Mouse (Mus musculus): ENCODE measurements at regions not wholly inside any gene's neighbourhood (a gene's known extent, or its start where the extent isn't known, plus 50 kb on each side); places are given as distances from the start of the nearest gene placed in this dataset.

- no peak overlapping the region for H3K9ac ChIP-seq
- no peaks in the 10 kb centered on the region for H3K36me3 ChIP-seq
- 67% methylated on average over 3 of the region's 3 CpGs for WGBS
- H3K4me2 ChIP-seq (replicated peaks), result no peak overlapping the region
- H3K27ac ChIP-seq, result no peak overlapping the region
- H3K4me3 ChIP-seq, result no peak overlapping the region
- H3K4me1 ChIP-seq, result no peaks in the 10 kb centered on the region
- no peak for ATAC-seq (ENCODE audit: insufficient number of reproducible peaks, insufficient read depth, low FRiP score, low TSS enrichment)
- H3K9me3 ChIP-seq, result no peaks in the 10 kb centered on the region
- no peaks in the 10 kb centered on the region for H3K27me3 ChIP-seq
Measured at GRCm38 (mm10) chr2:148622216-148622615, 50.2 kb upstream of the Nxt1 start.

- H3K27ac ChIP-seq, result no peak overlapping the region
- H3K4me3 ChIP-seq, result no peak overlapping the region
- H3K27me3 ChIP-seq, result no peaks in the 10 kb centered on the region
- H3K4me1 ChIP-seq, result no peaks in the 10 kb centered on the region
- H3K9ac ChIP-seq, result no peak overlapping the region
- H3K4me2 ChIP-seq (replicated peaks), result no peak overlapping the region
- WGBS, result 81% methylated on average over 1 of the region's 1 CpGs
- H3K9me3 ChIP-seq, result no peaks in the 10 kb centered on the region
- no peaks in the 10 kb centered on the region for H3K36me3 ChIP-seq
- ATAC-seq (ENCODE audit: insufficient number of reproducible peaks, insufficient read depth, low FRiP score, low TSS enrichment), result no peak
Measured at GRCm38 (mm10) chr2:148611911-148612310, 60.5 kb upstream of the Nxt1 start.

- no peak for ATAC-seq (ENCODE audit: insufficient number of reproducible peaks, insufficient read depth, low FRiP score, low TSS enrichment)
- H3K27ac ChIP-seq, result no peak overlapping the region
- H3K27me3 ChIP-seq, result no peaks in the 10 kb centered on the region
- H3K36me3 ChIP-seq, result no peaks in the 10 kb centered on the region
- H3K4me2 ChIP-seq (replicated peaks), result no peak overlapping the region
- WGBS, result 62% methylated on average over 2 of the region's 2 CpGs
- no peak overlapping the region for H3K4me3 ChIP-seq
- H3K9me3 ChIP-seq, result no peaks in the 10 kb centered on the region
- H3K4me1 ChIP-seq, result no peaks in the 10 kb centered on the region
- no peak overlapping the region for H3K9ac ChIP-seq
Measured at GRCm38 (mm10) chr2:148605425-148605930, 66.9 kb upstream of the Nxt1 start.

GRCm38 (mm10) chr2:148603951-148604350 is 68.5 kb upstream of the Nxt1 start:
- Histone ChIP-seq H3K36me3 (no peaks in the 10 kb centered on the region), H3K4me2 (replicated peaks) (no peak overlapping the region), H3K9me3 (no peaks in the 10 kb centered on the region), H3K4me1 (no peaks in the 10 kb centered on the region), H3K4me3 (no peak overlapping the region), H3K27ac (no peak overlapping the region), H3K9ac (no peak overlapping the region), H3K27me3 (no peaks in the 10 kb centered on the region)
- ATAC-seq (ENCODE audit: insufficient number of reproducible peaks, insufficient read depth, low FRiP score, low TSS enrichment), result no peak
- 77% methylated on average over 2 of the region's 2 CpGs for WGBS

GRCm38 (mm10) chr2:148603315-148603714 is 69.1 kb upstream of the Nxt1 start:
- Histone ChIP-seq H3K4me1 (no peaks in the 10 kb centered on the region), H3K9ac (no peak overlapping the region), H3K9me3 (no peaks in the 10 kb centered on the region), H3K4me2 (replicated peaks) (no peak overlapping the region), H3K27me3 (no peaks in the 10 kb centered on the region), H3K27ac (no peak overlapping the region), H3K36me3 (no peaks in the 10 kb centered on the region), H3K4me3 (no peak overlapping the region)
- 44% methylated on average over 2 of the region's 2 CpGs for WGBS
- ATAC-seq (ENCODE audit: insufficient number of reproducible peaks, insufficient read depth, low FRiP score, low TSS enrichment), result no peak

- no peak for ATAC-seq (ENCODE audit: insufficient number of reproducible peaks, insufficient read depth, low FRiP score, low TSS enrichment)
- no peaks in the 10 kb centered on the region for H3K36me3 ChIP-seq
- H3K4me2 ChIP-seq (replicated peaks), result no peak overlapping the region
- no peak overlapping the region for H3K27ac ChIP-seq
- no peak overlapping the region for H3K4me3 ChIP-seq
- H3K9ac ChIP-seq, result no peak overlapping the region
- no peaks in the 10 kb centered on the region for H3K4me1 ChIP-seq
- no peaks in the 10 kb centered on the region for H3K27me3 ChIP-seq
- H3K9me3 ChIP-seq, result no peaks in the 10 kb centered on the region
Measured at GRCm38 (mm10) chr2:148599498-148599897, 72.9 kb upstream of the Nxt1 start.

DNA sequence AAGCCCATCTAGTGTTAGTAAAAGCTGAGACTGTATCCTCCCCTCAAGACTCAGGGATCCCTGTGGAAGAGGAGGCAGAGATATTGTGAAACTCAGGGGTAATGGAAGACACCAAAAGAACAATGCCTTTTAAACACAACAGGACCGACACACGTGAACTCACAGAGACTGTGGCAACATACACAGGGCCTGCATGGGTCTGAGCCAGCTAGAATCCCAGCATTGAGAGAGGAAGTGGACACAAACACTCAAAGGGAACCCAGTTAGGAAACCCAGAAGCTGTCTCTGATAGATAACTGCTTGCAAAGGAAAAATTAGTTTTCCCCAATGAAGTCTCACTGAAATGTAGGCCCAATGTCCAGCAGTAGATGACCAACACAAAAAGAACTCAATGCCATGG is 75.4 kb upstream of the Nxt1 start:
- 90% methylated on average over 2 of the region's 2 CpGs for WGBS

DNA sequence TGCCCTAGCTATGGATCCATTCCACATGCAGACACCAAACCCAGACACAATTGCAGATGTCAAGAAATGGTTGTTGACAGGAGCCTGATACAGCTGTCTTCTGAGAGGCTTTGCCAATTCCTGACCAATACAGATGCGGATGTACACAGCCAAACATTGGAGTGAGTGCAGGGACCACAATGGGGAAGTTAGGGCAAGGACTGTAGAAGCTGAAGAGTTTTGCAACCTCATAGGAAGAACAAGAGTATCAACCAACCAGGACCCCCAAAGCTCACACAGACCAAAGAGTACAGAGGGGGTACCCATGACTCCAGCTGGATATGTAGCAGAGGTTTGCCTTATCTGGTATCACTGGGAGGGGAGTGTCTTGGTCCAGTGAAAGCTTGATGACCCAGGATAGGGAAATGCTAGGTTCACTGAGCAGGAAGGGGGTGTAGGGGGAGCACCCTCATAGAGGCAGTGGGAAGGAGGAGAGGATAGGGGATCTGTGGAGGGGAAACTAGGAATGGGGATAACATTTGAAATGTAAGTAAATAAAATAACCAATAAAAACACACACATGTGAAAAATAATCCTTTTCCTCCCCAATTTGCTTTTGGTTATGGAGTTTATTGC is 86.6 kb upstream of the Nxt1 start:
- H3K9me3 ChIP-seq, result no peaks in the 10 kb centered on the region
- no peaks in the 10 kb centered on the region for H3K27me3 ChIP-seq
- H3K4me3 ChIP-seq, result no peak overlapping the region
- no peaks in the 10 kb centered on the region for H3K4me1 ChIP-seq
- no peak overlapping the region for H3K4me2 ChIP-seq (replicated peaks)
- no peak for ATAC-seq (ENCODE audit: insufficient number of reproducible peaks, insufficient read depth, low FRiP score, low TSS enrichment)
- no peaks in the 10 kb centered on the region for H3K36me3 ChIP-seq
- no peak overlapping the region for H3K9ac ChIP-seq
- 76% methylated on average over 1 of the region's 1 CpGs for WGBS
- no peak overlapping the region for H3K27ac ChIP-seq

More for the DNA sequence above, 75.4 kb upstream of the Nxt1 start:
- no peak overlapping the region for H3K4me2 ChIP-seq (replicated peaks)
- no peak overlapping the region for H3K27ac ChIP-seq
- no peaks in the 10 kb centered on the region for H3K36me3 ChIP-seq
- H3K27me3 ChIP-seq, result no peaks in the 10 kb centered on the region
- H3K4me1 ChIP-seq, result no peaks in the 10 kb centered on the region
- no peak for ATAC-seq (ENCODE audit: insufficient number of reproducible peaks, insufficient read depth, low FRiP score, low TSS enrichment)
- H3K4me3 ChIP-seq, result no peak overlapping the region
- H3K9me3 ChIP-seq, result no peaks in the 10 kb centered on the region
- no peak overlapping the region for H3K9ac ChIP-seq

- 88% methylated on average over 1 of the region's 1 CpGs for WGBS
- no peak for ATAC-seq (ENCODE audit: insufficient number of reproducible peaks, insufficient read depth, low FRiP score, low TSS enrichment)
- Histone ChIP-seq H3K4me1 (no peaks in the 10 kb centered on the region), H3K4me2 (replicated peaks) (no peak overlapping the region), H3K27me3 (no peaks in the 10 kb centered on the region), H3K27ac (no peak overlapping the region), H3K4me3 (no peak overlapping the region), H3K36me3 (no peaks in the 10 kb centered on the region), H3K9me3 (no peaks in the 10 kb centered on the region), H3K9ac (no peak overlapping the region)
Measured at GRCm38 (mm10) chr2:148582208-148582607, 90.2 kb upstream of the Nxt1 start.

- Histone ChIP-seq H3K9ac (no peak overlapping the region), H3K4me2 (replicated peaks) (no peak overlapping the region), H3K4me3 (no peak overlapping the region), H3K27me3 (no peaks in the 10 kb centered on the region), H3K9me3 (no peaks in the 10 kb centered on the region), H3K27ac (no peak overlapping the region), H3K36me3 (no peaks in the 10 kb centered on the region), H3K4me1 (no peaks in the 10 kb centered on the region)
- WGBS, result 66% methylated on average over 4 of the region's 4 CpGs
- ATAC-seq (ENCODE audit: insufficient number of reproducible peaks, insufficient read depth, low FRiP score, low TSS enrichment), result no peak
Measured at GRCm38 (mm10) chr2:148581666-148582065, 90.7 kb upstream of the Nxt1 start.

DNA sequence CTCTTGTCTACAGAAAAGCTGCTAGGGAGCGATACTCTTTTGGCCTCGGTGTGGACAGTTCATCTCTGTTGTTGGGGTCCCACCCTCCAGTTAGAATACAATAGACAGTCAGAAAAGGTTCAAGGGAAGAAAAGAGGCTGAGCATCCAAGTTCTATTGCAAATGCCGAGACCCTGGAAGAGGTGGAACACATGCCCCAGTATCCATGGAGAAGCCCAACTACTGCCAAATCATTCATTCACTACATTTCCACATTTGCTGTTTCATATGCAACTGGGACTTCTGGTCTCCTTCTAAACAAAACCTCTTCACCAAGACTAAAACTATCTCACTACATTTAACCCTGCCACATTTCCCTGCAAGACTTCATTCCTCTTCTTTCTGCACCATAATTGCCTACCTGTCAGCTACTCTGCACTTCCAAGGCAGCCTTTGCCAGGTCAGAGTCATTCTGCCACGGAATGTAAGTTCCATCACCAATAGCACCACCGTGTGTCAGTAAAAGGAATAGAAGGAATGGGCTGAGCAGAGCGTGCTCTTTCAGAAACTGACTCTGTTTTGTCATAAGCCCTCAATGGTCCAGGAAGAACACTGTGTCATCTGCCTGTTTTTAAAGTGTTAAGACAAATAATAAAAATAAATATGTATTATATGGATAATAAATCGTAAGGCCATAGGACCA is 92.0 kb upstream of the Nxt1 start:
- Histone ChIP-seq H3K27me3 (no peaks in the 10 kb centered on the region), H3K4me1 (no peaks in the 10 kb centered on the region), H3K9ac (no peak overlapping the region), H3K27ac (no peak overlapping the region), H3K4me3 (no peak overlapping the region), H3K4me2 (replicated peaks) (no peak overlapping the region), H3K36me3 (no peaks in the 10 kb centered on the region), H3K9me3 (no peaks in the 10 kb centered on the region)
- no peak for ATAC-seq (ENCODE audit: insufficient number of reproducible peaks, insufficient read depth, low FRiP score, low TSS enrichment)
- 44% methylated on average over 7 of the region's 7 CpGs for WGBS

- no peak for ATAC-seq (ENCODE audit: insufficient number of reproducible peaks, insufficient read depth, low FRiP score, low TSS enrichment)
- 38% methylated on average over 2 of the region's 2 CpGs for WGBS
- Histone ChIP-seq H3K4me2 (replicated peaks) (no peak overlapping the region), H3K9me3 (no peaks in the 10 kb centered on the region), H3K4me1 (no peaks in the 10 kb centered on the region), H3K36me3 (no peaks in the 10 kb centered on the region), H3K4me3 (no peak overlapping the region), H3K9ac (no peak overlapping the region), H3K27ac (no peak overlapping the region), H3K27me3 (no peaks in the 10 kb centered on the region)
Measured at GRCm38 (mm10) chr2:148579564-148579963, 92.8 kb upstream of the Nxt1 start.
